In the genomic region with DNA sequence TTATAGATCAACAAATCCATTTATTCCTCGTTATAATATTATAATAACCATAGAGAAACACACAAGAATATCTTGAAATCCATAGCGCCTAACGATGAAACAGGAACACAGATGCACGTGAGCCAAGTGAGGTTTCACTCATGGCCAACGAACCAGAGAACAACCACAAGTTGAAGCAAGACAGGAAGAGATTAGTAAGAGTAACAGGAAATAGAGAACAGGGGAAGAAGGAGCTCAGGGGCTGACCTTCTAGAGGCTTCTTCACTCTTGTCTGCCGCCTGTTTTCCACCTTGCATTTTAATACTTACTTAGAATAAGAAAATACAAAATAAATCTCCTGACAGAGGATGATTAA, we compare ENCODE assay signal across 16 mouse cellular contexts.
A peak's percentile ranks its signal among the peaks of the same experiment; 100 is the strongest.
DNase-seq lines count a peak whose midpoint lies in the region; ATAC-seq and TF ChIP-seq lines count a peak whose summit lies in the region.
"Had no signal": no experiment of that assay in that cellular context is flagged by ENCODE, and none has a peak within 500 bp of the region (broad histone marks: within the 10 kb centered on the region; RNA-seq: fewer than 3 reads in every experiment).

No protein-coding gene starts in this region.

- H3K4me1 ChIP-seq in MEL (ENCODE audit: control insufficient read depth in 1 of 2, insufficient read depth in 2 of 2, low read length in 2 of 2) = no peaks in the 10 kb centered on the region; a peak in 1 of 4 replicates
- H3K4me1 ChIP-seq in liver, embryonic 15.5 days (replicated peaks) = peaks cover 12% of the 10 kb centered on the region
- no peaks in the 10 kb centered on the region for H3K4me1 ChIP-seq in forebrain, embryonic 11.5 days (replicated peaks; ENCODE audit: control insufficient read depth, insufficient read depth, low read length)
- H3K4me1 ChIP-seq: forebrain, embryonic 15.5 days had no signal

- no peaks in the 10 kb centered on the region for H3K27me3 ChIP-seq in MEL (ENCODE audit: control insufficient read depth in 1 of 2, insufficient read depth in 2 of 2, low read length in 2 of 2)
- H3K27me3 ChIP-seq in liver, embryonic 15.5 days = no peaks in the 10 kb centered on the region
- H3K27me3 ChIP-seq in forebrain, embryonic 11.5 days (ENCODE audit: control insufficient read depth, insufficient read depth, low read length) = no peaks in the 10 kb centered on the region
- H3K27me3 ChIP-seq: embryonic facial prominence, embryonic 13.5 days; forebrain, embryonic 15.5 days; intestine, embryonic 15.5 days had no signal

- no peak overlapping the region for H3K27ac ChIP-seq in MEL (ENCODE audit: control insufficient read depth, low read depth, low read length)
- no peak overlapping the region for H3K27ac ChIP-seq in liver, embryonic 15.5 days (replicated peaks)
- H3K27ac ChIP-seq in forebrain, embryonic 11.5 days (ENCODE audit: low read depth, low read length) = no peak overlapping the region
- H3K27ac ChIP-seq: embryonic facial prominence, embryonic 13.5 days; forebrain, embryonic 15.5 days; intestine, embryonic 15.5 days; limb, embryonic 10.5 days had no signal

- 0 out of 2 replicates have a peak, but pooled peaks have one; percentile 33 for ATAC-seq in liver, embryonic 15.5 days (ENCODE audit: insufficient read depth)
- ATAC-seq in forebrain, embryonic 11.5 days (replicated peaks; ENCODE audit: low FRiP score) = no peak
- ATAC-seq: forebrain, embryonic 15.5 days; intestine, embryonic 15.5 days had no signal

- no peaks in the 10 kb centered on the region for H3K79me2 ChIP-seq in MEL (ENCODE audit: control insufficient read depth, insufficient read depth, low read length, poor library complexity)

- 21% methylated on average over 6 of the region's 6 CpGs for WGBS in liver, embryonic 15.5 days (ENCODE audit: insufficient replicate concordance)
- WGBS in forebrain, embryonic 11.5 days = 90% methylated on average over 6 of the region's 6 CpGs

- peak; percentile 22 for DNase-seq in A20 (ENCODE audit: low read depth, low spot score)
- peak; percentile 8 for DNase-seq in MEL (ENCODE audit: low read depth, low spot score)
- DNase-seq in spleen, adult 18-20 months = peak; percentile 19 to 33
- no peak for DNase-seq in frontal cortex, postnatal 14 days (ENCODE audit: low spot score in 2 of 2)
- no peak for DNase-seq in kidney, adult 9 months
- no peak for DNase-seq in forebrain, embryonic 11.5 days (ENCODE audit: low spot score)
- DNase-seq in layer of hippocampus, adult 18-20 months (ENCODE audit: low spot score in 2 of 2) = no peak
- DNase-seq: cerebellum, postnatal 10 days; gastrocnemius, postnatal 36 days; kidney, postnatal 25 days; lung, postnatal 4 days had no signal

- H3K9me3 ChIP-seq in MEL (replicated peaks; ENCODE audit: insufficient read depth, low read length) = no peaks in the 10 kb centered on the region
- no peaks in the 10 kb centered on the region for H3K9me3 ChIP-seq in liver, embryonic 15.5 days (replicated peaks)
- no peaks in the 10 kb centered on the region for H3K9me3 ChIP-seq in forebrain, embryonic 11.5 days (ENCODE audit: control insufficient read depth, low read length)
- H3K9me3 ChIP-seq: embryonic facial prominence, embryonic 13.5 days; forebrain, embryonic 15.5 days; intestine, embryonic 15.5 days; limb, embryonic 10.5 days had no signal

- TF ChIP-seq POLR2A in MEL (IDR thresholded peaks at IDR 0.05; ENCODE audit: control insufficient read depth in 1 of 2, insufficient read depth in 1 of 2, low read depth in 1 of 2, low read length in 2 of 2, poor library complexity in 1 of 2) = no peak

- H3K36me3 ChIP-seq in MEL (ENCODE audit: control insufficient read depth in 1 of 2, insufficient read depth in 2 of 2, low read length in 2 of 2) = no peaks in the 10 kb centered on the region
- H3K36me3 ChIP-seq in liver, embryonic 15.5 days (replicated peaks) = no peaks in the 10 kb centered on the region
- no peaks in the 10 kb centered on the region for H3K36me3 ChIP-seq in forebrain, embryonic 11.5 days (ENCODE audit: control insufficient read depth, insufficient read depth, low read length)
- H3K36me3 ChIP-seq: embryonic facial prominence, embryonic 13.5 days; forebrain, embryonic 15.5 days; intestine, embryonic 15.5 days; limb, embryonic 10.5 days had no signal

- H3K9ac ChIP-seq in MEL (ENCODE audit: control insufficient read depth, low read depth, low read length, poor library complexity, severe bottlenecking) = no peak overlapping the region
- no peak overlapping the region for H3K9ac ChIP-seq in liver, embryonic 15.5 days
- H3K9ac ChIP-seq in forebrain, embryonic 11.5 days (ENCODE audit: low read length) = no peak overlapping the region
- H3K9ac ChIP-seq: embryonic facial prominence, embryonic 13.5 days; forebrain, embryonic 15.5 days; intestine, embryonic 15.5 days had no signal

- no peak overlapping the region for H3K4me3 ChIP-seq in MEL (ENCODE audit: control insufficient read depth in 1 of 2, insufficient read depth in 1 of 2, low read depth in 2 of 2, low read length in 2 of 2)
- no peak overlapping the region for H3K4me3 ChIP-seq in liver, embryonic 15.5 days (replicated peaks)
- H3K4me3 ChIP-seq in forebrain, embryonic 11.5 days (ENCODE audit: low read depth, low read length) = no peak overlapping the region
- H3K4me3 ChIP-seq: embryonic facial prominence, embryonic 13.5 days; forebrain, embryonic 15.5 days; intestine, embryonic 15.5 days; limb, embryonic 10.5 days had no signal

- no peak for TF ChIP-seq EP300 in MEL (IDR thresholded peaks at IDR 0.05; ENCODE audit: low read depth in 1 of 2, low read length in 2 of 2)

- no peak for TF ChIP-seq RAD21 in MEL (IDR thresholded peaks at IDR 0.05; ENCODE audit: low read depth, low read length)

- no peak for TF ChIP-seq CTCF in MEL (IDR thresholded peaks at IDR 0.05 in 2 of 3, conservative IDR thresholded peaks at IDR 0.05 in 1 of 3; ENCODE audit: control insufficient read depth in 1 of 3, insufficient read depth in 1 of 3, low read depth in 2 of 3, low read length in 3 of 3, poor library complexity in 1 of 3, severe bottlenecking in 1 of 3)

- H3K4me2 ChIP-seq in liver, embryonic 15.5 days = no peak overlapping the region
- no peak overlapping the region for H3K4me2 ChIP-seq in forebrain, embryonic 11.5 days (ENCODE audit: low read depth, low read length, severe bottlenecking)
- H3K4me2 ChIP-seq: embryonic facial prominence, embryonic 13.5 days; forebrain, embryonic 15.5 days; intestine, embryonic 15.5 days had no signal

TF ChIP-seq in MEL, 35 proteins besides CTCF, POLR2A, EP300 and RAD21:
- TF ChIP-seq BHLHE40 (IDR thresholded peaks at IDR 0.05; ENCODE audit: borderline replicate concordance, low read depth, low read length) (peak; percentile 55; the same call in 1 of the 2 replicates), TAL1 (IDR thresholded peaks at IDR 0.05; ENCODE audit: low read length) (no peak), E2F4 (IDR thresholded peaks at IDR 0.05; ENCODE audit: borderline replicate concordance, low read depth, low read length) (no peak), NRF1 (IDR thresholded peaks at IDR 0.05; ENCODE audit: insufficient read depth, low read depth, low read length, poor library complexity, severe bottlenecking) (no peak), SMC3 (IDR thresholded peaks at IDR 0.05; ENCODE audit: low read depth, low read length) (no peak), GATA1 (IDR thresholded peaks at IDR 0.05; ENCODE audit: low read depth, low read length) (no peak)
TF ChIP-seq in MEL: peak in this region for 1.

Comparison
In these comparisons a context has a peak if more than half of its experiments do, and no peak if none do; other contexts are left out.
1. DNase-seq: peak in A20 (single experiment), MEL (single experiment) and spleen, adult 18-20 months (2 of 2); none in frontal cortex, postnatal 14 days (0 of 2), kidney, adult 9 months (single experiment), forebrain, embryonic 11.5 days (single experiment) and layer of hippocampus, adult 18-20 months (0 of 2).